Mouse (Mus musculus) hindbrain, embryonic 10.5 days (tissue): ENCODE data around the gene Mvd. TPM values are rescaled to one million over a fixed set of nuclear protein-coding genes. Genes with fewer than 3 reads are reported as not detected.
A peak's percentile ranks its signal among the peaks of the same experiment; 100 is the strongest.

Source experiments
- DNase-seq: peaks from one replicate; pipeline ENCODE4 v3.0.0-alpha.2; 2017; ENCODE audit warnings: low spot score
- H3K27ac ChIP-seq: fragments of 300-500 bp; sonication (generic); 2 replicates; pipeline ENCODE4 v1.5.1; 2016; ENCODE audit warnings: mild to moderate bottlenecking, moderate library complexity
- H3K27me3 ChIP-seq: fragments of 300-500 bp; sonication (generic); 2 replicates; pipeline ENCODE4 v1.6.1; 2016; ENCODE audit warnings: mild to moderate bottlenecking; ENCODE audit not compliant: poor library complexity, insufficient read depth, severe bottlenecking
- H3K36me3 ChIP-seq: fragments of 300-500 bp; sonication (generic); 2 replicates; pipeline ENCODE4 v1.6.1; 2016; ENCODE audit warnings: mild to moderate bottlenecking, moderate library complexity
- H3K4me1 ChIP-seq: fragments of 300-500 bp; sonication (generic); replicated peaks from 2 replicates; pipeline ENCODE4 v1.6.1; 2016; ENCODE audit warnings: mild to moderate bottlenecking
- H3K4me3 ChIP-seq: fragments of 300-500 bp; sonication (generic); 2 replicates; pipeline ENCODE4 v1.5.1; 2016; ENCODE audit warnings: mild to moderate bottlenecking, moderate library complexity
- H3K9me3 ChIP-seq: fragments of 300-500 bp; sonication (generic); 2 replicates; pipeline ENCODE4 v1.6.1; 2016; ENCODE audit warnings: mild to moderate bottlenecking, moderate library complexity
- WGBS: fragments of 180-500 bp; shearing (Covaris S2); methylation state at CpG from one replicate; pipeline ENCODE4 v1.1.7; 2016; 5-methylcytosine and 5-hydroxymethylcytosine counted together
- polyA plus RNA-seq: library from polyadenylated mRNA; unstranded; fragments of >200 nt; fragmentation: Nextera tagmentation; extraction: Ambion mirVana; gene quantifications from 2 replicates; pipeline ENCODE4 v1.2.1, GENCODE M21; 2016

Mvd gene
- polyA plus RNA-seq, 1 experiment from 2014 or later = 65.1 TPM

GRCm38 (mm10) chr8:122445203-122445602 lies 2.0 kb upstream of the Mvd start:
- DNase-seq = no peak
- no peaks in the 10 kb centered on the region for H3K27me3 ChIP-seq
- peaks cover 32% of the 10 kb centered on the region for H3K4me1 ChIP-seq
- peak overlapping the region; percentile 3; the same call in 1 of the 2 replicates for H3K27ac ChIP-seq
- WGBS = 65% methylated on average over 3 of the region's 3 CpGs
- H3K9me3 ChIP-seq = no peaks in the 10 kb centered on the region
- H3K4me3 ChIP-seq = no peak overlapping the region
- H3K36me3 ChIP-seq = peaks cover 2% of the 10 kb centered on the region

DNA sequence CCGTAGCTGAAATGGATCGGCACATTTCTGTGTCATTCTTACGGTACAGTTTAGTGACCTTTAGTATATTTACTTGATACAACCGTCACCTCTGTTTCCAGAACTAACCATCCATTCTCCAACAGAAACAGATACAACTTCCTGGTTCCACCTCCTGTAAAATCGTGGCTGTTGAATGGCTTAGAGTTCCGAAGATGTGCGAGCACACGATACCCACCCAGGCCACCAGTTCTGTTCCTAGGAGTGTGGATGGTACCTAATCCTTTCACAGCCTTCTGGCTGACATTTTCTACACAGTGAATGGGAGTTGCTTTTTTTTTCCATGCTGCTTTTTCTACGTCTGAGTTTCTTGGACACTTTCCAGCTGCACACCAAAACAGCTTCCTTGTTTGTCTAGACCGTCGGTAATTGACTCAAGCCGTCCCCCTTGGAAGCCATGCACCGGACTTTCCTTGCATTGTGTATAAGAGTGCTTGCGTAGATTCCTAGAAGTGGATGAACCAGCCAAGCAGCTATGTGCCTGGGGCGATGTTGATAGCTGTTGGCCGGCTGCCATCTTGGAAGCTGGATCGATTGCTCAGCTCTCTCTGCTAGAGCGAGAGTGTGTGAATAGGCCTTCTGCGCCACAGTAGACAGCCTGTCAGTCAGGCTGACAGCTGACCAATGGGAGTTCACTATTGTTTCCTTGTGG lies 981 bp upstream of the Mvd start:
- H3K4me1 ChIP-seq = peaks cover 32% of the 10 kb centered on the region
- H3K36me3 ChIP-seq = peaks cover 12% of the 10 kb centered on the region
- H3K9me3 ChIP-seq = no peaks in the 10 kb centered on the region
- peak overlapping the region; percentile 92 for H3K27ac ChIP-seq
- peak overlapping the region; percentile 88 for H3K4me3 ChIP-seq
- H3K27me3 ChIP-seq = no peaks in the 10 kb centered on the region
- 39% methylated on average over 19 of the region's 19 CpGs for WGBS
- DNase-seq = peak; percentile 67

- Histone ChIP-seq H3K4me1 (peaks cover 36% of the 10 kb centered on the region), H3K36me3 (peaks cover 27% of the 10 kb centered on the region), H3K9me3 (no peaks in the 10 kb centered on the region), H3K27ac (peak overlapping the region; percentile 91), H3K4me3 (peak overlapping the region; percentile 88), H3K27me3 (no peaks in the 10 kb centered on the region)
- under 1% methylated on average over 12 of the region's 12 CpGs for WGBS
- no peak for DNase-seq
Observed at GRCm38 (mm10) chr8:122442781-122443180, 441 bp downstream of the Mvd start.

GRCm38 (mm10) chr8:122442356-122442755 lies 866 bp downstream of the Mvd start:
- Histone ChIP-seq H3K27me3 (no peaks in the 10 kb centered on the region), H3K9me3 (no peaks in the 10 kb centered on the region), H3K4me1 (peaks cover 36% of the 10 kb centered on the region), H3K4me3 (peak overlapping the region; percentile 88), H3K36me3 (peaks cover 31% of the 10 kb centered on the region), H3K27ac (peak overlapping the region; percentile 91)
- 26% methylated on average over 7 of the region's 7 CpGs for WGBS
- DNase-seq = no peak

DNA sequence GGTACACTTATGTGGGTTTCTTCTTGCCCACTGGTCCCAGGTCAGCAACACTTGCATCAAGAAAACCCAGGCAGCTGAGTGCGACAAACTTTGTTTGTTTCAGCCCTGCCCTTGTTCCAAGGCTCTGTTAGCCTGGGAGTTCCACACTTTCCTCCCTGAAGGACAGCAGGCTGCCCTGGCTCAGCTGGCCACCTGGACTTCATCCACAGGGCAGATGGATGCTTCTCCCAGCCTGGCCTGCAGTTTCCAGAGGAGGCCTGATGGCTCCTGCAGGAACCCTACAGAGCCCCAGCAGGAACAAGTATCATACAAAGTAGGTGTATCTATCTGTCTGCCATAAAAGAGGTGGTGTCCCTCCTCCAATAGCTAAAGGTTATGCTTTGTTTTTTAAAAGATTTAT lies 1.9 kb downstream of the Mvd start:
- 96% methylated on average over 1 of the region's 1 CpGs for WGBS
- no peaks in the 10 kb centered on the region for H3K9me3 ChIP-seq
- no peak overlapping the region for H3K4me3 ChIP-seq
- peaks cover 36% of the 10 kb centered on the region for H3K4me1 ChIP-seq
- no peak overlapping the region for H3K27ac ChIP-seq
- H3K27me3 ChIP-seq = no peaks in the 10 kb centered on the region
- peaks cover 41% of the 10 kb centered on the region for H3K36me3 ChIP-seq
- DNase-seq = no peak

GRCm38 (mm10) chr8:122439336-122439735 lies 3.9 kb downstream of the Mvd start:
- 93% methylated on average over 16 of the region's 16 CpGs for WGBS
- H3K27me3 ChIP-seq = no peaks in the 10 kb centered on the region
- no peak overlapping the region for H3K27ac ChIP-seq
- DNase-seq = no peak
- peaks cover 16% of the 10 kb centered on the region for H3K4me1 ChIP-seq
- peaks cover 61% of the 10 kb centered on the region for H3K36me3 ChIP-seq
- peaks cover 5% of the 10 kb centered on the region; the same call in 1 of the 2 replicates for H3K9me3 ChIP-seq
- H3K4me3 ChIP-seq = no peak overlapping the region

DNA sequence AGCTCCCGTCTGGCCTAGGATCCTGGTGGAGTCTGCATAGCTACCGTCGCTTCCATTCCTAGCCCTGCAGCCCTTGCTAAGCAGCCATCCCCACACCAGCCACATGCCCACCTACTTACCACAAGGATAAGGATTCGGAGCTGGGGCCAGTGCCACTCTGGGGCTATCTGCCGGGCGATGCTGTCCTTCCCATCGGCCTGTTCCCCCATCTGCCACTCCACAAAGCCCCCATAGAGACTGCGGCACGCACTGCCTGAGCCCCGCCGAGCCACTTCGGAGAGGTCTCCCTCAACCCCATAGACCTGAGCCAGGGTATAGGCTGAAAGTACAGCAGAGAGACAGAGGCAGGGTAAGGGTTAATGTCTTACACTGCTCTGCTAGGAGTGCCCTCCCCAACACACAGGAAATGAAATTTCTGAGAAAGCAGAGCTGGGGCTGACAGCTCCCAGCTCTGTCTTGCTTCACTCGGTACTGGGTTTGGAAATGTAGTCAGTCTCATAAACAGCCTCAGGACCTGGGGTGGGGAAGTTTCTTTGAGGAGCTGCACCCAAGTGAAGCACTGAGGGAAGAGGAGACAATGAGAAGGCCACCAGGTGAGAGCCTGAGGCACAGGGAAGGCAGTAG lies 5.4 kb downstream of the Mvd start:
- Histone ChIP-seq H3K9me3 (peaks cover 5% of the 10 kb centered on the region; the same call in 1 of the 2 replicates), H3K36me3 (peaks cover 71% of the 10 kb centered on the region), H3K4me1 (peaks cover 20% of the 10 kb centered on the region), H3K27ac (no peak overlapping the region), H3K4me3 (no peak overlapping the region), H3K27me3 (no peaks in the 10 kb centered on the region)
- no peak for DNase-seq
- 90% methylated on average over 13 of the region's 13 CpGs for whole genome bisulfite sequencing

- no peak overlapping the region for H3K4me3 ChIP-seq
- WGBS = 86% methylated on average over 20 of the region's 20 CpGs
- DNase-seq = no peak
- no peak overlapping the region for H3K27ac ChIP-seq
- H3K9me3 ChIP-seq = peaks cover 5% of the 10 kb centered on the region; the same call in 1 of the 2 replicates
- H3K36me3 ChIP-seq = peaks cover 71% of the 10 kb centered on the region
- peaks cover 25% of the 10 kb centered on the region for H3K4me1 ChIP-seq
- peaks cover 2% of the 10 kb centered on the region; the same call in 1 of the 2 replicates for H3K27me3 ChIP-seq
Observed at GRCm38 (mm10) chr8:122436586-122437125, 6.6 kb downstream of the Mvd start.

DNA sequence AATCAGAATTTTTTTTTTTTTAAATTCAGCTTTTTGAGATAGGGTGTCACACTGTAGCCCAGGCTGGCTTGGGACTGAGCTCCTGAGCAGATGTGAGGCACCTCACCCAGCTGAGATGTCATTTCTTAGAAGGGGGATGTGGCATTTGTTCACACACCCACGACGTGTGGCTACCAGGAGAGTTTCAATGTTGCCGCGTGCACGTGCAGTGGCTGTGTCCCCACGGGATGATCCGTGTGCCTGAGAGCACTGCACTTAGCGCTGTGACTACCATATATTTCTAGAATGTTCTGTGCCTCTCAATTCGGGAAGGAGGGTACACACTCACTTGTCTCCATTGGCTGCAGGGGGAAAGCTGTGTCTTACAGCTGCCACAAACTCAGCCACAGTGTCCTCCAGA lies 7.1 kb downstream of the Mvd start:
- Histone ChIP-seq H3K36me3 (peaks cover 71% of the 10 kb centered on the region), H3K27ac (no peak overlapping the region), H3K4me1 (peaks cover 28% of the 10 kb centered on the region), H3K4me3 (no peak overlapping the region), H3K27me3 (peaks cover 6% of the 10 kb centered on the region; the same call in 1 of the 2 replicates), H3K9me3 (peaks cover 5% of the 10 kb centered on the region; the same call in 1 of the 2 replicates)
- DNase-seq = no peak
- 93% methylated on average over 9 of the region's 9 CpGs for WGBS

DNA sequence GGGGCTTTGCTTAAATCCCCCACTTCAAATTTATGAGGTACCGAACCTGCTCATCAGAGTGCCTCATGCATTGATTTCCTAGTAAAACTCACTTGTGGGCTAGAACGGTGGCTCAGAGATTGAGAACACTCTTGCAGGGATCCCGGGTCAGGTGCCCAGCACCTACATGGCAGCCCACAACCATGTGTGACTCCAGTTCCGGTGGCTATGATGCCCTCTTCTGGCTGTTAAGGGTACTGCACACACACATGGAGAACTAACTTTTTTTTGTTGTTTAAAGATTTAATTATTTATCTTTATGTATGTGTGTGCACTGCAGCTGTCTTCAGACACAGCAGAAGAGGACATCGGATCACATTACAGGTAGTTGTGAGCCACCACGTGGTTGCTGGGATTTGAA lies 7.8 kb downstream of the Mvd start:
- DNase-seq = no peak
- peaks cover 33% of the 10 kb centered on the region for H3K4me1 ChIP-seq
- no peak overlapping the region for H3K27ac ChIP-seq
- WGBS = 91% methylated on average over 6 of the region's 6 CpGs
- no peak overlapping the region for H3K4me3 ChIP-seq
- peaks cover 6% of the 10 kb centered on the region; the same call in 1 of the 2 replicates for H3K27me3 ChIP-seq
- peaks cover 70% of the 10 kb centered on the region for H3K36me3 ChIP-seq
- peaks cover 5% of the 10 kb centered on the region; the same call in 1 of the 2 replicates for H3K9me3 ChIP-seq

- H3K9me3 ChIP-seq = peaks cover 5% of the 10 kb centered on the region; the same call in 1 of the 2 replicates
- H3K4me1 ChIP-seq = peaks cover 35% of the 10 kb centered on the region
- H3K4me3 ChIP-seq = peak overlapping the region; percentile 62; the same call in 1 of the 2 replicates
- H3K36me3 ChIP-seq = peaks cover 50% of the 10 kb centered on the region
- H3K27ac ChIP-seq = peak overlapping the region; percentile 86
- DNase-seq = peak; percentile 15
- 75% methylated on average over 11 of the region's 11 CpGs for WGBS
- peaks cover 6% of the 10 kb centered on the region; the same call in 1 of the 2 replicates for H3K27me3 ChIP-seq
Observed at GRCm38 (mm10) chr8:122433269-122433905, 9.8 kb downstream of the Mvd start.

- peak; percentile 60 for DNase-seq
- H3K9me3 ChIP-seq = peaks cover 5% of the 10 kb centered on the region; the same call in 1 of the 2 replicates
- peaks cover 6% of the 10 kb centered on the region; the same call in 1 of the 2 replicates for H3K27me3 ChIP-seq
- WGBS = 5% methylated on average over 45 of the region's 45 CpGs
- peaks cover 32% of the 10 kb centered on the region for H3K4me1 ChIP-seq
- H3K4me3 ChIP-seq = peak within 1 kb of the TSS; percentile 62
- peak within 1 kb of the TSS; percentile 86 for H3K27ac ChIP-seq
- peaks cover 43% of the 10 kb centered on the region for H3K36me3 ChIP-seq
Observed at GRCm38 (mm10) chr8:122432443-122433268, 10.6 kb downstream of the Mvd start, which contains the start of gene Cyba. TSS of gene Cyba (minus strand) at chr8:122432930.
